Mouse (Mus musculus) central nervous system, embryonic 18 days (tissue): Measurements from ENCODE around the gene Olfr686. TPM values are rescaled to one million over a fixed set of nuclear protein-coding genes. Genes with fewer than 3 reads are reported as not detected.

Experiments used
- polyA plus RNA-seq: library from polyadenylated mRNA; depleted of rRNA; stranded (reverse); fragments of >200 nt; gene quantifications from 2 replicates; pipeline ENCODE4 v1.2.3, GENCODE M21; 2012; rRNA removed

Gene Olfr686
- not detected in 2 replicates for polyA plus RNA-seq

DNA sequence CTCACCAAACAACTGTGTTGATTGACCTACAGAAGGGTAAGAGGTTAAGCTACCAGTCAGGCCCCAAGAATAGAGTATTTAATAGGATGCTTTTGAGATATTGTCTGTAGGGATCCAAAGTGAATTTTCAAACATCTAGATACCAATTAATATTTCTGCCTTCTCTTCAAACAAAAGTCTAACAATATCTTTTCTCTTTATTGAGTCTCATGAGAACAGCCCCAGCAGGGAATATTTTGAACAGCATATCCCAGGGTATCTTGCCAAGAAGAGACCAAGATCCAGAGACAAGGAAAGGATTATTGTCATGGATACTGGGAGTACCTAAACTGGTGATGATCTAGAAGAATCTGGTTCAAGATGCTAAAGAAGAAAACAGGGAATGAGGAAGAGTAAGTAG, at the start of gene Olfr686:
Olfr686 (minus strand) TSS at position 101 of the 400 bp plus-strand sequence.

DNA sequence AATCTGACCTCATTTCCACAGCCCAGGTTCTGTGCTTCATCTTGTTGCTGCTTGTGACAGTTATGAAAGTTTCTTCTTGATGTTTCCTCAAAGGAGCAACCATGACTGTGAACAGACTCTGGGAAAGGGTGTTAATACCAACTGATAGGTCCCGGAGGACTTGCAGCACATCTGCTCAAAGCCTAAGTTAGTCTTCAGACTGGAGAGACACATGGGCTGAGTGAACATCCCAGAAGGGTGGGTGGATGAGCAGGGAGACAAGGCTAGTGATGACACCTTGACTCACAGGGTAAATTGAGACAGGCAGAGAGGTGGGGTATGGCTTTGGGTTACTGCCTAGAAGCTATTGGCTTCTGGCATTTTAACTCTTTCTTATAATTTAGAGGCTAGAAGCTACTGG, 21.4 kb downstream of the Olfr686 start, which contains the start of gene Olfr685:
Olfr685 (minus strand) TSS at position 101 of the 400 bp plus-strand sequence.

DNA sequence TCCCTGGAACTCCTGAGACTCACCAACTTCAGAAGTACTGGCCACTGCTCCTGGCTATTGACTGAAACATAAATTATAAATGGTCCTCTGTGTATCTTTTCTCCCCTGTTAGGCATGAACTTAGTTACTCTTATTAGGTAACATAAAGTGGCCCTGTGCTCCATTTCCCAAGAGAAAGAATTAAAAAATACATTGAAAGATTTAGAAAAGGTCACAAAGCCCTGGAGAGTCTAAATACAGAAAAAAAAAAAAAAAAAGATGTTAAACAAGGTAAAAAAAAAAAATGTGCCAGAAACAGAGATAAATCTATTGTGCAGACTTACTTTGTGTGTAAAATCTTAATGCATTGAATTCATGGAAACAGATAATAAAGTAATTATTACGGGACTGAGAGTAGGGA, 43.7 kb downstream of the Olfr686 start, which contains the start of gene Olfr684:
Olfr684 (minus strand) TSS at position 101 of the 400 bp plus-strand sequence.

Other genes with a start within 250 kb of the Olfr686 start
- gene Olfr670, start 244.9 kb downstream of the Olfr686 start, polyA plus RNA-seq: not detected in 2 replicates
- gene Olfr671, start 228.4 kb downstream of the Olfr686 start, polyA plus RNA-seq: not detected in 2 replicates
- not detected in 2 replicates for gene Olfr672, start 205.5 kb downstream of the Olfr686 start, polyA plus RNA-seq
- gene Olfr675, start 179.0 kb downstream of the Olfr686 start, polyA plus RNA-seq: not detected in 2 replicates
- not detected in 2 replicates for gene Olfr676, start 174.8 kb downstream of the Olfr686 start, polyA plus RNA-seq
- not detected in 2 replicates for gene Olfr677, start 156.1 kb downstream of the Olfr686 start, polyA plus RNA-seq
- gene Olfr678, start 143.0 kb downstream of the Olfr686 start, polyA plus RNA-seq: not detected in 2 replicates
- not detected in 2 replicates for gene Olfr679, start 126.3 kb downstream of the Olfr686 start, polyA plus RNA-seq
- not detected in 2 replicates for gene Olfr680-ps1, start 114.7 kb downstream of the Olfr686 start, polyA plus RNA-seq
- gene Olfr681, start 90.6 kb downstream of the Olfr686 start, polyA plus RNA-seq: not detected in 2 replicates
- not detected in 2 replicates for gene Olfr683, start 60.5 kb downstream of the Olfr686 start, polyA plus RNA-seq
- not detected in 2 replicates for gene Olfr684, start 43.8 kb downstream of the Olfr686 start, polyA plus RNA-seq
- gene Olfr685, start 21.5 kb downstream of the Olfr686 start, polyA plus RNA-seq: not detected in 2 replicates
- gene Olfr688, start 80.6 kb upstream of the Olfr686 start, polyA plus RNA-seq: not detected in 2 replicates
- gene Olfr689, start 103.7 kb upstream of the Olfr686 start, polyA plus RNA-seq: not detected in 2 replicates
- 0.12 and 0.43 TPM in 2 replicates for gene Olfr690, start 126.6 kb upstream of the Olfr686 start, polyA plus RNA-seq
- gene Olfr691, start 134.8 kb upstream of the Olfr686 start, polyA plus RNA-seq: 0.21 and 0.24 TPM in 2 replicates
- gene Olfr692, start 160.7 kb upstream of the Olfr686 start, polyA plus RNA-seq: not detected in 2 replicates
- gene Gm5901, start 167.6 kb upstream of the Olfr686 start, polyA plus RNA-seq: not detected in 2 replicates
- gene Fam160a2, start 192.6 kb upstream of the Olfr686 start, polyA plus RNA-seq: 35.4 and 37.7 TPM in 2 replicates
- 0.27 and 0.32 TPM in 2 replicates for gene Cnga4, start 197.1 kb upstream of the Olfr686 start, polyA plus RNA-seq
- 6.2 and 6.7 TPM in 2 replicates for gene Cckbr, start 218.2 kb upstream of the Olfr686 start, polyA plus RNA-seq